Mouse (Mus musculus) E14TG2a.4 (cell line): ENCODE data around the gene Selenof.

Experiments
- CTCF ChIP-seq: conservative IDR thresholded peaks from 2 replicates; pipeline ENCODE4 v1.5.1; 2014; ENCODE audit warnings: low read length
- POU5F1 ChIP-seq: IDR thresholded peaks from 2 replicates; pipeline ENCODE4 v1.6.1; 2014; ENCODE audit warnings: low read length, borderline replicate concordance

DNA sequence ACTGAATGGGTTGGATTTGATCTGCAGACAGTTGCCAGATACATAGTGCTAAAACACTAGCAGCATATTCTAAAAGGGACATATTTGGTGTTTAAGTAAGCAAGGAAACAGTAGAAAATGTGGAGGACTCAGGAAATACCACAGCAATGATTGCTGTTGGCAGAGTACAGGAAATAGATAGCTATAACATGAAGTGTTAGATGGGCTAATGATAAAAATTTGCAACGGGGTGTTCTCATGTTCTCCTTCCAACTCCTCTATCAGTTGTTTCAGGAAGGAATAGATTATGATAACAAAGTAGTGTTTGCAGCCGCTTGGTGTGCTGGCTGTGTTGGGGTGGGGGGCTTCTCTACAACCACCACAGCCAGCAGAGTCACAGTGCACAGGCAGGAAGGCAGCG lies 11.7 kb downstream of the Selenof start:
- TF ChIP-seq CTCF (no peak), POU5F1 (no peak)
